Comparison of ENCODE assay signal across 27 mouse cellular contexts in the genomic region with DNA sequence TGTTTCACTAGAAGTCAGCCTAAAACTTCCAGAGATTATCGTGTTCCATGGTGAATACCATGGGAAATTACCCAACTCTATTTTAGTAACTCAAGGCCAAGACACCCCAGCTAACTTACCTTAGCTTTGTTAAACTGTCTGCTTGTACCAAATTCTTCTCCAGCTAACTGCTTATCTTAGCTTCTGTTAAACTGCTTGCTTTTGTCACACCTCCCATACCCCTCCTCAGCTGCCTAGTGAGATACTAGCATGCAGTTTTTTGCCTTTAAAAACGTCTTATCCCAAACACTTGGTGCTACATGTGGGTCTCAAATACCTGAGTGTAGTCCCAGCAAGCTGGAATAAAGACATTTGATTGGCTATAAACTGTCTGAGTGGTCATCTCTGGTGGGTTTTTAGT.
"Had no signal": no experiment of that assay in that cellular context is flagged by ENCODE, and none has a peak within 500 bp of the region (broad histone marks: within the 10 kb centered on the region; RNA-seq: fewer than 3 reads in every experiment).

No protein-coding gene starts in this region.

- H3K4me3 ChIP-seq: limb, embryonic 10.5 days; limb, embryonic 12.5 days; limb, embryonic 13.5 days; limb, embryonic 15.5 days; liver, embryonic 12.5 days; liver, embryonic 13.5 days; liver, embryonic 15.5 days; lung, embryonic 15.5 days; megakaryocyte, embryonic 14.5 days; midbrain, embryonic 10.5 days; midbrain, embryonic 12.5 days; midbrain, embryonic 13.5 days; midbrain, embryonic 15.5 days; myocyte had no signal

- H3K9ac ChIP-seq: limb, embryonic 12.5 days; limb, embryonic 13.5 days; limb, embryonic 15.5 days; liver, embryonic 12.5 days; liver, embryonic 13.5 days; liver, embryonic 14.5 days; liver, embryonic 15.5 days; liver, postnatal 0 days; lung, embryonic 14.5 days; lung, embryonic 15.5 days; midbrain, embryonic 12.5 days; midbrain, embryonic 13.5 days; midbrain, embryonic 15.5 days had no signal

- H3K9me3 ChIP-seq: limb, embryonic 15.5 days; liver, embryonic 12.5 days; liver, embryonic 13.5 days; liver, embryonic 15.5 days; lung, embryonic 15.5 days; midbrain, embryonic 10.5 days; midbrain, embryonic 12.5 days; midbrain, embryonic 13.5 days; midbrain, embryonic 15.5 days had no signal

- H3K36me3 ChIP-seq: limb, embryonic 10.5 days; limb, embryonic 12.5 days; limb, embryonic 13.5 days; limb, embryonic 15.5 days; liver, embryonic 12.5 days; liver, embryonic 13.5 days; liver, embryonic 15.5 days; lung, embryonic 15.5 days; midbrain, embryonic 10.5 days; midbrain, embryonic 12.5 days; midbrain, embryonic 13.5 days; midbrain, embryonic 15.5 days had no signal

- H3K27ac ChIP-seq: limb, embryonic 10.5 days; limb, embryonic 12.5 days; limb, embryonic 13.5 days; limb, embryonic 15.5 days; liver, embryonic 12.5 days; liver, embryonic 13.5 days; liver, embryonic 14.5 days; liver, embryonic 15.5 days; lung, embryonic 15.5 days; macrophage; midbrain, embryonic 10.5 days; midbrain, embryonic 12.5 days; midbrain, embryonic 13.5 days; midbrain, embryonic 15.5 days had no signal

- H3K27me3 ChIP-seq: limb, embryonic 13.5 days; limb, embryonic 15.5 days; liver, embryonic 12.5 days; liver, embryonic 13.5 days; liver, embryonic 15.5 days; lung, embryonic 15.5 days; megakaryocyte, embryonic 14.5 days; midbrain, embryonic 15.5 days had no signal

- DNase-seq: left cerebral cortex, postnatal 4 days; liver; liver, embryonic 13.5 days; liver, postnatal 0 days; lung, adult 18-20 months; lung, adult 2 months; lung, embryonic 14.5 days; lung, postnatal 10 days; lung, postnatal 14 days; lung, postnatal 36 days; lung, postnatal 4 days; midbrain, embryonic 14.5 days had no signal
